Mouse (Mus musculus) liver, embryonic 11.5 days (tissue): ENCODE results near the gene Pcdh9. TPM values are rescaled to one million over a fixed set of nuclear protein-coding genes. Genes with fewer than 3 reads are reported as not detected.

Experiments
- ATAC-seq: fragments of 200-750 bp; cut with Nextera tagmentation; replicated peaks from 2 replicates; pipeline ENCODE4 v1.8.0; 2017; ENCODE audit warnings: moderate number of reproducible peaks, mild to moderate bottlenecking, moderate TSS enrichment, moderate library complexity; ENCODE audit not compliant: low FRiP score
- DNase-seq: peaks from one replicate; pipeline ENCODE4 v3.0.0-alpha.2; 2017; ENCODE audit warnings: low spot score
- H3K27ac ChIP-seq: fragments of 300-500 bp; sonication (generic); 2 replicates; pipeline ENCODE4 v1.5.1; 2014; ENCODE audit warnings: mild to moderate bottlenecking, low read depth, low read length, control low read depth
- H3K27me3 ChIP-seq: fragments of 300-500 bp; sonication (generic); replicated peaks from 2 replicates; pipeline ENCODE4 v1.6.1; 2014; ENCODE audit warnings: low read length, mixed read lengths; ENCODE audit not compliant: control insufficient read depth, insufficient read depth
- H3K36me3 ChIP-seq: fragments of 300-500 bp; sonication (generic); 2 replicates; pipeline ENCODE4 v1.6.1; 2014; ENCODE audit warnings: mild to moderate bottlenecking, low read length, moderate library complexity, mixed read lengths; ENCODE audit not compliant: control insufficient read depth, insufficient read depth
- H3K4me1 ChIP-seq: fragments of 300-500 bp; sonication (generic); replicated peaks from 2 replicates; pipeline ENCODE4 v1.6.1; 2014; ENCODE audit warnings: low read length, mixed read lengths; ENCODE audit not compliant: control insufficient read depth, insufficient read depth
- H3K4me2 ChIP-seq: fragments of 300-500 bp; sonication (generic); 2 replicates; pipeline ENCODE4 v1.6.1; 2014; ENCODE audit warnings: mild to moderate bottlenecking, control low read depth, moderate library complexity
- H3K4me3 ChIP-seq: fragments of 300-500 bp; sonication (generic); 2 replicates; pipeline ENCODE4 v1.5.1; 2014; ENCODE audit warnings: low read depth, low read length, control low read depth
- H3K9ac ChIP-seq: fragments of 300-500 bp; sonication (generic); 2 replicates; pipeline ENCODE4 v1.6.1; 2014; ENCODE audit warnings: low read depth, low read length, control low read depth
- H3K9me3 ChIP-seq: fragments of 300-500 bp; sonication (generic); 2 replicates; pipeline ENCODE4 v1.6.1; 2016; ENCODE audit warnings: low read length, inconsistent platforms, mixed read lengths; ENCODE audit not compliant: control insufficient read depth
- WGBS: fragments of 180-500 bp; shearing (Covaris S2); extraction: QIAGEN DNeasy Blood & Tissue Kit; methylation state at CpG from one replicate; pipeline ENCODE4 v1.1.7; 2014; 5-methylcytosine and 5-hydroxymethylcytosine counted together
- polyA plus RNA-seq: library from polyadenylated mRNA; unstranded; fragments of >200 nt; fragmentation: Nextera tagmentation; extraction: Ambion mirVana; gene quantifications from 2 replicates; pipeline ENCODE4 v1.2.1, GENCODE M21; 2014

Gene Pcdh9
- polyA plus RNA-seq, 1 experiment from 2014 or later = 4.3 TPM

DNA sequence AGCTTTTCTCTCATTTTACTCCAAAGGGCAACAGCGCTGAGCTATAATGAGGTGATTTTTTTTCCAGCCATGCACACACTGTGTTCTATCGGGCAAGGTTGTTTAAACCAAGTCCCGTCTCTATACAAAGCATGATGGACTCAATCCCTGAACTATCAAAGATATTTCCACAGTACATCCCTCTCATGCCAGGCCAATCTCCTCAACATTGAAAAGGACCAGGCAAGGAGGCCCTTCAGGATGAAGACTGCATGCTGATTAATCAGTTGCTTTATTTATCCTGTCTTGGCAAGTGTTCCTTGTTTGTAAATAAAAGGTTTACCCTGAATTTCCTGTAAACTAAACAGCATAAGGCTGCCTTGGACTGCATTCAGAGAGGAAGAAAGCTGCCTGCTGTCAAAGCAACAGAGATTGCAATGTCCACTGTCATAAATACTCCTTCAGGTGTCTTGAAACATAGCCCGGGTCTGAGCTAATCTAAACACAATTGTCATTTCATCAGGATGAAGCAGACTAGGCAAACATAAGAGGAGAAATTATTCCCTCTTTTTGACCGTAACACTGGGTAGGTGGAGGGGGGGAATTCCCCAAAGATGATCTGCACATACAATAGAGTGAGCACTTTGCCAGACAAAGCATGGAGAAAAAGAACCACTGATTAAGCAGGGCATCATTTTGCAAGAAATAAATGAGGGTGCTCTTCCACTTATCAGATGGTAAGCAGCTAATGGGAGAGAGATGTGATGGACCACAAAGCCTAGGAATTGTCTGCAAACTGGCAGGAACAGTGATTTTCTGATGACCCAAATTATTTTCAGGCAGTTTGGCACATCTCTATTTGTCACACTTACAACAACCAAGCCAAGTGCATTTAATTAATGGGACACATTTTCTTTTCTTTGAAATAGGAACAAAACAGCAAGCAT, 822.8 kb downstream of the Pcdh9 start:
- no peaks in the 10 kb centered on the region for H3K27me3 ChIP-seq
- H3K4me2 ChIP-seq = no peak overlapping the region
- no peak overlapping the region for H3K27ac ChIP-seq
- DNase-seq (no peak), ATAC-seq (no peak)
- 71% methylated on average over 5 of the region's 5 CpGs for WGBS
- H3K4me3 ChIP-seq = no peak overlapping the region
- no peaks in the 10 kb centered on the region; the same call in 1 of the 2 replicates for H3K9me3 ChIP-seq
- no peaks in the 10 kb centered on the region for H3K36me3 ChIP-seq
- no peaks in the 10 kb centered on the region for H3K4me1 ChIP-seq
- no peak overlapping the region for H3K9ac ChIP-seq

DNA sequence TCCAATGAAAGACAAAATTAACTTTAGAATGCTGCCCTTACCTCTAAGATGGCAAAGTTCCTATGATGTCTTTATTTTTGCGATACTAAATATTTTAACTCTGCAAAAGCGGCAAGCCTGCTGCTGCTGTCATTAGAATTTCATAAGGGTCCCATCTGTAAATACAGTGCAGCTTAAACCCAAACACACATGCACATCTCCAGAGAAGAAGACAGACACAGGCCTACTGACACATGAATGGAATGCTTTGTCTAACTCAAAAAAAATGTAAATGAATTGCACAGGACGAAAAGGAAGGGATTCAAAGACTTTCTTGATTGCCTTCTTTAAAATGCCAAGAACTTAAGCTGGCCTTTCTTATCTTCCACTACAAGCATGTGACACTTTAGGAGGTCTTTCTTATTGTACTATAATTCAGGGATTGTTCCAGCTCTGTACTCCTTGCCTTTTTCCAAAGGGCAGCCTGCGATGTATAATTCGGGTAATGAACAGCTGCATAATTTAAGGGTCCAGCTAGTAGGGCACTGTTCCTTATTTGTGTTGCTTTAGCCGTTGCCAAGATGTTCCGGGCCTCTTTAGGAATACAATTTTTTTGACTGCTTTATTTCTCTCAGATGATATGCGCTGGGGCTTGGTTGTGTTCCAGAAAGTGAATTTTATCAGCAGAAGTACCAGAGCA, 823.6 kb downstream of the Pcdh9 start:
- DNase-seq (no peak), ATAC-seq (no peak)
- H3K36me3 ChIP-seq = no peaks in the 10 kb centered on the region
- H3K27me3 ChIP-seq = no peaks in the 10 kb centered on the region
- H3K9ac ChIP-seq = no peak overlapping the region
- H3K4me2 ChIP-seq = no peak overlapping the region
- H3K27ac ChIP-seq = no peak overlapping the region
- H3K9me3 ChIP-seq = no peaks in the 10 kb centered on the region; the same call in 1 of the 2 replicates
- H3K4me3 ChIP-seq = no peak overlapping the region
- 77% methylated on average over 8 of the region's 8 CpGs for WGBS
- H3K4me1 ChIP-seq = no peaks in the 10 kb centered on the region

DNA sequence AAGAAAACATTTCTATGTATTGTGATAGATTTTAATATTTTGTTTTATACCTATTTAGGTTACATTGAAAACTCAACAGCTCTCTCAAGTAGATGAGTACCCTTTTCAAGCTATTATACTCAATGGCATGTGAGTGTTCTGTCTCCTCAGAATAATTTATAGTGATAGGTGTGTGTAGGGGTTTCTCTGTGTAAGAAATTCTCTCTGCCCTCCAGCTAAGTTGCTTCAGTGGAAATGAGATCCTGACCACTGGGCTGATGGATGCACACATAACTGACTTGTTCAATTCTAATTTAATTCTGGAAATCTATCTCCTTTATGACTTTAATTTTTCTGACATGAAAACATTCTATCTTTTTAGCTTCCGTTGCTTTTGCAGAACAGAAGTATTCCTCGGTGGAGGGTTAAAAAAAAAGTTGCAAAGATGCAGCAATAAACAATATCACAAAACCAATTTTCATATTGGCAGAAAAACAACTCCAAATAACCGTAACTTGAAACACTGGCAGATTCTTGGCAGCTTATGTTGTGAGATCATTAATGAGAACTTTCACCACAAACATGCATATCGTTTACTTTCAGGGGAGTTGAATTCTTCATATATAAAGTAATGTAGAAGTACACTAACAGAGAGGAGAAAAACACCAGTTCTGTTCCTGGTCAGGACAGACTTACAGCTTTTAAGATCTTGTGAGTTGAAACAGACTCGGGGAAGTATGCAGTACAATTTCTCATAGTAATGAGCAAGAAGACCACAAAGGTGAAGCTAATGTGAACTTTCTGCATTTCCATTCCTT, 828.5 kb downstream of the Pcdh9 start:
- ATAC-seq = no peak
- Histone ChIP-seq H3K4me3 (no peak overlapping the region), H3K9me3 (no peaks in the 10 kb centered on the region), H3K36me3 (no peaks in the 10 kb centered on the region), H3K4me1 (no peaks in the 10 kb centered on the region), H3K9ac (no peak overlapping the region), H3K4me2 (no peak overlapping the region), H3K27me3 (no peaks in the 10 kb centered on the region), H3K27ac (no peak overlapping the region)
- DNase-seq = no peak
- WGBS = 75% methylated on average over 5 of the region's 5 CpGs

DNA sequence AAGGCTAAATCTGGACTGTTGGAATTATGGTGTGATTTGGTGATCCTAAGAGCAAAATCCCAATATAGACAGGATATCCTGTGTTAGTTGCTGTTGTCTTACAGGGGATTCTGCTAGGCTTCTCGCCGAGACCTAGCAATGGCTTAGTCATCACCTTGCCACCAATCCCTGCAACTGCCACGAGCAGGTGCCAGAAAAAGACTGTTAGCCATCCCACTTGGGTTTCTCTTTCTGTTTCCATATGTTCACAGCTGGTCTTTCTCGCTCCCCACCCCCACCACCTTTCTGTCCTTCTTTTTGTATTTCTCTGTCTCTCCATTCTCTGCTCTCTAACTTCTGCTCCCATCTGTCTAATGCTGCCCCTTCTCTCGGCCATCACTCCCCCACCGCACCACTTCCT, 831.7 kb downstream of the Pcdh9 start:
- no peaks in the 10 kb centered on the region for H3K27me3 ChIP-seq
- WGBS = 79% methylated on average over 6 of the region's 6 CpGs
- no peak overlapping the region for H3K27ac ChIP-seq
- DNase-seq (no peak), ATAC-seq (no peak)
- H3K4me3 ChIP-seq = no peak overlapping the region
- no peak overlapping the region for H3K9ac ChIP-seq
- no peaks in the 10 kb centered on the region for H3K4me1 ChIP-seq
- no peaks in the 10 kb centered on the region for H3K9me3 ChIP-seq
- H3K36me3 ChIP-seq = no peaks in the 10 kb centered on the region
- no peak overlapping the region for H3K4me2 ChIP-seq

DNA sequence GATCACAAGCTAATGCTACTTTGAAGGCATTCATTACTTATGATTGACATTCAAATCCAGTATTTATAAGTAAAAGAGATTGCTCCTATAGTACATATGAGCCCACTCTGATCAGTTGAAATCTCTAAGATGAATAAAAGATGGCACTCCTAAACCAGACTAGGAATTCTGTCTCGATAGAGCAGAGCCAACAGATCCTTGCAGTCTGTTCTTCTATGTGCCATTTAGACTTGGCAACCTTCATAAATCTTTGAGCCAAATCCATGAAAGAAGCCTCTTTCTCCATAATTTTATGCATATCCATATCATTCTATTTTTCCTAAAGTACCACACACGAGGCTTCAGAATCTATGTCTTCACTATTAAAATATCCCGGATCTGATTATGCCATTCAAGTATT, 834.5 kb downstream of the Pcdh9 start:
- ATAC-seq = no peak
- no peak for DNase-seq
- Histone ChIP-seq H3K27me3 (no peaks in the 10 kb centered on the region), H3K4me1 (no peaks in the 10 kb centered on the region), H3K27ac (no peak overlapping the region), H3K9ac (no peak overlapping the region), H3K36me3 (no peaks in the 10 kb centered on the region), H3K9me3 (no peaks in the 10 kb centered on the region), H3K4me3 (no peak overlapping the region), H3K4me2 (no peak overlapping the region)
- 72% methylated on average over 3 of the region's 3 CpGs for WGBS

DNA sequence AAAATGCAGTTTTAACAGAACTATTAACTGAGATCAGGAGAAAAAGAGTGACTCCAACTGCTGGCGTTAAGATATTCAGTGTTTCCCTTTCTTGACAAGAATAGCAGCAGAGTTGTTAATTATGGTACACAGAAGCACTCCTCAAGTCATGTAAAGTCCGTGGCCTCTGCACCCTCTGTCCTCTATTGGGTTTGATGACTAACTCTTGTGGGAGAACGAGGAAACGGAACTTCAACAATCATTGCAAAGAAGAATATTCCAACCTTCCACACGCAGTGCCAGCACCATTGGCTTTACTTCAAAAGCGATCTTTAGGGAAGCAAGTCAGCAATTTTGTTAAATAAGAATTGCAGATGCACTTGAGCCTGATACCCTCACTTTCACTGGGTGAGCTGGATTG, 849.9 kb downstream of the Pcdh9 start:
- 79% methylated on average over 6 of the region's 6 CpGs for WGBS

DNA sequence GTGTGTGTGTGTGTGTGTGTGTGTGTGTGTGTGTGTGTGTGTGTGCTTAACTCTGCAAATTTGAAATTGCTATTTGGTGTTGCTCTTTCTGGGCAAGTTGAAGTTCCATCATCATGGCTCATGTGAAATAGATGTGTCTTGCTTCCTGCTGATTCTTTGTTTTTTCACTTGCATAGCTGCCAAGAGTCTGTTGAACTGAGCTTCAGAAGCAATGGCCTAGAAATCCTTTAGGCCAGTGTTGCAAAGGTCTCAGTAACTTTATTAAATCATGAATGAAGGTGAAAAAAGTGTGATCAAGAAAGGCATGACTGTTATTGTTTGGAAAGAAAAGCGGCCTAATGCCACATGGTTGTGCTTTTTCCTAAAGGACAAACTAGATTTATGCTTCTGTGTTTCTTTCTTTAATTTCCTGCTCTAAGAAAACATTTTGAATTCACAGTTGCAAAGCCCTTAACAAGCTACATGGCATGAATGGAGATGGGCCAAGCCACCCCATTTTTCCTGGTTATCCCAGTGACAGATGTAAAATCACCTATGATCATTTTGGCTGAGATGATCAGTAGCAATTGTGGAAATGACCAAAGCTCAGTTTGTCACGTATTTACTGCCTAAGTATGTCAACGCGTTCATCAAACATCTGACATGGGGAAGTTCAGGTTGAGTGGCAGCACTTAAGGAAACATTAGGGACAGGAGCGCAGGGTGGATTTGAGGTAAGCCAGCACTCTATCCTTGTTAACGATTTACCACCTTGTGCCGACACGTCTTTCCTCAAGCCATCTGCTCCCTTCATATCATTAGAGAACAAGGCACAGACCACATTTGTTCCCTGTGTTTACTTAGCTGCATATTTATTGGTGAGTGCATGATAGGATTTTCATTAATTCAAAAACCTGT, 850.9 kb downstream of the Pcdh9 start:
- ATAC-seq (no peak), DNase-seq (no peak)
- Histone ChIP-seq H3K9me3 (no peaks in the 10 kb centered on the region), H3K27me3 (no peaks in the 10 kb centered on the region), H3K4me1 (no peaks in the 10 kb centered on the region), H3K4me3 (no peak overlapping the region), H3K36me3 (no peaks in the 10 kb centered on the region), H3K9ac (no peak overlapping the region), H3K4me2 (no peak overlapping the region), H3K27ac (no peak overlapping the region)
- WGBS = 72% methylated on average over 8 of the region's 8 CpGs

More for the DNA sequence above, 849.9 kb downstream of the Pcdh9 start:
- ATAC-seq (no peak), DNase-seq (no peak)
- H3K4me3 ChIP-seq = no peak overlapping the region
- H3K4me1 ChIP-seq = no peaks in the 10 kb centered on the region
- H3K27me3 ChIP-seq = no peaks in the 10 kb centered on the region
- no peaks in the 10 kb centered on the region for H3K9me3 ChIP-seq
- H3K27ac ChIP-seq = no peak overlapping the region
- H3K9ac ChIP-seq = no peak overlapping the region
- no peaks in the 10 kb centered on the region for H3K36me3 ChIP-seq
- no peak overlapping the region for H3K4me2 ChIP-seq
